In the genomic region with DNA sequence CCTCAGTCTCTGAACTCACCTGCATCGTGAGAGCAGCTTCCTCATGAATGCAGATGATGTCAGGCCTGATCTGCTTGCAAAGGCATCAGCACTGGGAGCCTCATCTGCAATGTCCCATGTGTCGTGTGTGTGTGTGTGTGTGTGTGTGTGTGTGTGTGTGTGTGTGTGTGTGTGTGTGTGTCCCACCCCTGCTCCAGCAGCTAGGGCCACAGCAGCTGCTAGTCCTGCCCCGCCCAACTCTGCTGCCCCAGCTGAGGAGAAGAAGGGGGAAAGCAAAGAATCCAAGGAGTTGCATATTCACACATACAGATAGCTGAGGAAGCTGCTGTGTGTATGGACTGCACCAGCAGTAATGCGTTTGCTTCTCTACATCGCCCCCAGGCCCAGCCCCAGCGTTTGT, we compare ENCODE assay signal across 25 mouse cellular contexts. TPM values are rescaled to one million over a fixed set of nuclear protein-coding genes. Genes with fewer than 3 reads are reported as not detected.
"Had no signal": no experiment of that assay in that cellular context is flagged by ENCODE, and none has a peak within 500 bp of the region (broad histone marks: within the 10 kb centered on the region; RNA-seq: fewer than 3 reads in every experiment).

No protein-coding gene starts in this region.

- H3K9me3 ChIP-seq: midbrain, embryonic 13.5 days; midbrain, embryonic 15.5 days; neural tube, embryonic 13.5 days; neural tube, embryonic 15.5 days; stomach, embryonic 15.5 days had no signal

- H3K4me1 ChIP-seq: midbrain, embryonic 13.5 days; midbrain, embryonic 15.5 days; neural tube, embryonic 13.5 days; neural tube, embryonic 15.5 days; stomach, embryonic 15.5 days had no signal

- H3K4me3 ChIP-seq: midbrain, embryonic 13.5 days; midbrain, embryonic 15.5 days; neural tube, embryonic 13.5 days; neural tube, embryonic 15.5 days; stomach, embryonic 15.5 days had no signal

- H3K36me3 ChIP-seq: midbrain, embryonic 13.5 days; midbrain, embryonic 15.5 days; neural tube, embryonic 13.5 days; neural tube, embryonic 15.5 days; stomach, embryonic 15.5 days had no signal

- H3K4me2 ChIP-seq: lung, embryonic 14.5 days; midbrain, embryonic 11.5 days; midbrain, embryonic 13.5 days; midbrain, embryonic 15.5 days; neural tube, embryonic 13.5 days; neural tube, embryonic 15.5 days; stomach, embryonic 15.5 days had no signal

- ATAC-seq: midbrain, embryonic 13.5 days; midbrain, embryonic 15.5 days had no signal

- H3K27me3 ChIP-seq: midbrain, embryonic 13.5 days; midbrain, embryonic 15.5 days; neural tube, embryonic 13.5 days; neural tube, embryonic 15.5 days; stomach, embryonic 15.5 days had no signal

- H3K27ac ChIP-seq: midbrain, embryonic 13.5 days; midbrain, embryonic 15.5 days; neural tube, embryonic 13.5 days; neural tube, embryonic 15.5 days; stomach, embryonic 15.5 days; stomach, postnatal 0 days had no signal

- DNase-seq: lung, adult 18-20 months; lung, embryonic 14.5 days; lung, postnatal 10 days; lung, postnatal 4 days; retina, postnatal 1 day; right cerebral cortex, adult 18-20 months; right cerebral cortex, postnatal 14 days; thymus, adult 2 months; thymus, postnatal 25 days; thymus, postnatal 4 days had no signal

RNA-seq across cellular contexts. Expression of a gene that starts 19.1 kb away (rescaled TPM):
- total RNA-seq: megakaryocyte, adult 5-6 weeks; midbrain, postnatal 0 days; monocyte, adult 5-6 weeks had no signal
- polyA plus RNA-seq: liver, embryonic 16.5 days; lung, embryonic 14.5 days; lung, embryonic 16.5 days; midbrain, embryonic 11.5 days; midbrain, embryonic 13.5 days; midbrain, embryonic 15.5 days; midbrain, postnatal 0 days; neural tube, embryonic 11.5 days; neural tube, embryonic 13.5 days; neural tube, embryonic 15.5 days; spleen, adult 2 months; stomach, postnatal 0 days; urinary bladder, adult 2 months had no signal
